Mouse (Mus musculus): Measurements from ENCODE around the gene Tmem233. TPM values are rescaled to one million over a fixed set of nuclear protein-coding genes. Genes with fewer than 3 reads are reported as not detected.

Gene Tmem233
- polyA plus RNA-seq (2012; rRNA removed), result not detected in 2 replicates

DNA sequence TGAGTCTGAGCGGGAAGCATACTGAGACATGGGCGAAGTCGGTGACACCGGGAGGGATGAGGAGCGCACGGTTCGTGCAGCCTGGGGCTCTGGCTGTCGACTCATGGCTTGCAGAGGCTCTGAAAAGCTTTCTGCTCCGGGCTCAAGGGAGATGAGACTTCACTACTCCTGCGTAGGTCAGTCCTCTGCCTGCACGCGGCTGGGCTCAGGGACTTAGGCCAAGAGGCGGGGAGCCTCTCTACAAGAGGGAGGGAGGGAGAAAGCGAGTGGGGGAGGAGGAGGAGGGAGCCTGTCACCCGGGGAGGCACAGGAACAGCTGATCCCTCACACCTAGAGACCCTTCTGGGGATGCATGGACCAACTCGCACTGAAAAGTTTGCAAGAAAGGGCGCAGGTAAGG is at the start of gene Tmem233:
Gene Tmem233 (minus strand): TSS at position 164 of the 400 bp plus-strand sequence.
- Histone ChIP-seq H3K4me1 (ENCODE audit: control insufficient read depth, insufficient read depth, low read length) (peaks cover 3% of the 10 kb centered on the region; the same call in 1 of the 2 replicates), H3K36me3 (ENCODE audit: control insufficient read depth, insufficient read depth, low read length) (no peaks in the 10 kb centered on the region), H3K4me3 (ENCODE audit: control insufficient read depth, low read depth, low read length) (no peak within 1 kb of the TSS), H3K27me3 (ENCODE audit: control insufficient read depth, insufficient read depth, low read length) (no peaks in the 10 kb centered on the region), H3K27ac (ENCODE audit: control insufficient read depth, insufficient read depth, low read depth, low read length) (no peak within 1 kb of the TSS)
- no peak for TF ChIP-seq CTCF (IDR thresholded peaks at IDR 0.05; ENCODE audit: control insufficient read depth, insufficient read depth, insufficient replicate concordance, low read depth, low read length)
- no peak for TF ChIP-seq POLR2A (IDR thresholded peaks at IDR 0.05; ENCODE audit: control insufficient read depth, low read depth, low read length)

DNA sequence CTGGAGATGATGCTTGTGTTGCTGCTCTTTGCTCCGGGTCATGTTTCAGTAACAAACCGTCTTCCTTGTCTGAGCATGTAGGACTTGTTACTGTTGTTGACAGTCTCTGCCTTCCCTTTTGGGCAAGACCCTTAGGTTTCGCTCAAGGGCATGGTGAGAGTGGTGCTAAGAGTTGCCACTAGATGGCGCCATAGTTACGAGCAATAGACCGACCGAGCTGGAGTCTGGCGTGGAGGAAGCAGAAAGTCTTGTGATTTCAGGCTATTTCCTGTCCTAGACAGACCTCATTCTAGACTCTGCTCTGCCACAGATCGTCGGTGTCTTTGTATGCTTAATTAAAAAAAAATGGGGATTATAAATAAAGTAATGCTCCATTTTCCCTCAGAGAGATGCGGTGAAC is 40.3 kb upstream of the Tmem233 start:
- no peaks in the 10 kb centered on the region for H3K4me1 ChIP-seq (ENCODE audit: control insufficient read depth, insufficient read depth, low read length)
- no peaks in the 10 kb centered on the region for H3K27me3 ChIP-seq (ENCODE audit: control insufficient read depth, insufficient read depth, low read length)
- H3K36me3 ChIP-seq (ENCODE audit: control insufficient read depth, insufficient read depth, low read length), result no peaks in the 10 kb centered on the region
- H3K4me3 ChIP-seq (ENCODE audit: control insufficient read depth, low read depth, low read length), result no peak overlapping the region
- no peak for TF ChIP-seq POLR2A (IDR thresholded peaks at IDR 0.05; ENCODE audit: control insufficient read depth, low read depth, low read length)
- TF ChIP-seq CTCF (IDR thresholded peaks at IDR 0.05; ENCODE audit: control insufficient read depth, insufficient read depth, insufficient replicate concordance, low read depth, low read length), result peak; percentile 90; the same call in 1 of the 2 replicates
- no peak overlapping the region for H3K27ac ChIP-seq (ENCODE audit: control insufficient read depth, insufficient read depth, low read depth, low read length)

DNA sequence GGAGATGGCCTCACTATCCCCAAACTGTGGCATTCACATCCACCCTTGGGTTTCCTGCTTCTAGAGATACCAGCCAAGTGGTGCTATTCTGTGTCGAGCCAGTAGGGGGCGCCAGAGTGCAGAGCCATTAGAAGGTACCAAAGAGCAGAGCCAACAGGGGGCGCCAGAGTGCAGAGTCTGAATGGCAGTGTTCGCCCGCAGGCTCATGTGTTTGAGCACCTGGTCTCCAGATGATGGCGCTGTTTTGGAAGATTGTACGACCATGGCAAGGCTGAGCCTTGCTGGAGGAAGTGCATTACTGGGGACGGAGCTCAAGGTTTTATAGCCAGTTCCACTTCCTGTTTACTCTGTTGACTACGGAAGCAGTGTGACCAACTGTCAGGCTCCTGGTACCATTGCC is 33.5 kb upstream of the Tmem233 start:
- H3K27me3 ChIP-seq (ENCODE audit: control insufficient read depth, insufficient read depth, low read length), result no peaks in the 10 kb centered on the region
- no peaks in the 10 kb centered on the region for H3K36me3 ChIP-seq (ENCODE audit: control insufficient read depth, insufficient read depth, low read length)
- TF ChIP-seq CTCF (IDR thresholded peaks at IDR 0.05; ENCODE audit: control insufficient read depth, insufficient read depth, insufficient replicate concordance, low read depth, low read length) (peak; percentile 100), POLR2A (IDR thresholded peaks at IDR 0.05; ENCODE audit: control insufficient read depth, low read depth, low read length) (no peak)
- no peaks in the 10 kb centered on the region; the same call in 1 of the 2 replicates for H3K4me1 ChIP-seq (ENCODE audit: control insufficient read depth, insufficient read depth, low read length)
- H3K27ac ChIP-seq (ENCODE audit: control insufficient read depth, insufficient read depth, low read depth, low read length), result no peak overlapping the region
- peak overlapping the region; percentile 49 for H3K4me3 ChIP-seq (ENCODE audit: control insufficient read depth, low read depth, low read length)

DNA sequence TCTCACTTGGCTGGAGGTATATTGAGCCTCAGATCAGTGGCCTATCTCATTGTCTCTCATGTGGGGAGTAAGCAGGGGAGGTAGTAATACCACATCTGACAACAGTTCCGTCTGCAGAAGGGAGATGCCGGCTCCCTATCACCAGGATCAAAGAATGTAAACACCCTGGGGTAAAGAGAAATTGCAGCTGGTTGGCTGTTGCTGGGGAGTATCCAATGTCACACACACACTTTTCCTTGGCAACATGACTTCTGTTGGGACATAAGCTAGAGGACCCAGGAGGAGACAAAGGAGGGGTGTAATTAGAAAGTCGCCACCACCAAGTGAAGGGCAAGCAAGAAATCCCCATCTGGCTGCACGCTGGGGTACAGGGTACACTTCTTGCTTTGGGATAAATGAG is 33.1 kb upstream of the Tmem233 start:
- Histone ChIP-seq H3K27me3 (ENCODE audit: control insufficient read depth, insufficient read depth, low read length) (no peaks in the 10 kb centered on the region), H3K27ac (ENCODE audit: control insufficient read depth, insufficient read depth, low read depth, low read length) (no peak overlapping the region), H3K36me3 (ENCODE audit: control insufficient read depth, insufficient read depth, low read length) (no peaks in the 10 kb centered on the region), H3K4me1 (ENCODE audit: control insufficient read depth, insufficient read depth, low read length) (no peaks in the 10 kb centered on the region; the same call in 1 of the 2 replicates), H3K4me3 (ENCODE audit: control insufficient read depth, low read depth, low read length) (no peak overlapping the region)
- no peak for TF ChIP-seq POLR2A (IDR thresholded peaks at IDR 0.05; ENCODE audit: control insufficient read depth, low read depth, low read length)
- TF ChIP-seq CTCF (IDR thresholded peaks at IDR 0.05; ENCODE audit: control insufficient read depth, insufficient read depth, insufficient replicate concordance, low read depth, low read length), result no peak

DNA sequence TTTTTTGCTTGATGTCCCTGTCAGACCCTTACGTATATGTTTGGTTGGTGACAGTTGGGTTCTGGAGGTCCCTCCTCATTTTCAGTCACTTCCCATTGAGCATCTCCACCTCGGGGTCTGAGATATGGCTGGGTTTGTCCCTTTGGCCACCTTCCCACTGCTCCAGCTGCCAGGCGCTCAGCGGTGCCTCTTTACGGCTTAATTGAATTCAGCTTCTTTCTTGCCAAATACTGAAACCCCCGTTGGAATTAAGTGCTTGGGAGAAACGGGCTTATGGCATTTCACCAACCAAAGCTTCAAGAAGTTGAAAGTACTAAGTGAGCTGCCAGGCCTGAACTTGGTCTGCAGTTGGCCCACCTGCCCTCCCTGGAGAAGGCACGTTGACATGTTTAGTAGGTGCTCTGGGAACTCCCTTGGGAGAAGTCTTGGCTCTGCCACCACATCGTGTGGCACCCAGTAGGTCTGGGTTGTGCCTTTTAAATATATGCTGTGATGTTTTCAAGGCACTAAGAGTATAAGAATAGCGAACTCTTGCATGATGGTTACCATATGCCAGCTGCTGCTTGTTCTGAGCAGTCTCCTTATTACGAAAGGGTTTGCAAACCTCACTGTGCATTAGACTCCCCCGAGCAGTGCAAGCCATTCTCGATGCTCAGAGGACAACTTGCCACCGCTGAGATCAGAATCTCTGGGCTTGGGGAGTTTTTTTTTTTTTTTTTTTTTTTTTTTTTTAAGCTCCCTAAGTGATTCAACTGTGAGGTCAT is 32.2 kb upstream of the Tmem233 start:
- TF ChIP-seq POLR2A (IDR thresholded peaks at IDR 0.05; ENCODE audit: control insufficient read depth, low read depth, low read length), result no peak
- no peak for TF ChIP-seq CTCF (IDR thresholded peaks at IDR 0.05; ENCODE audit: control insufficient read depth, insufficient read depth, insufficient replicate concordance, low read depth, low read length)
- H3K27me3 ChIP-seq (ENCODE audit: control insufficient read depth, insufficient read depth, low read length), result no peaks in the 10 kb centered on the region
- no peaks in the 10 kb centered on the region for H3K36me3 ChIP-seq (ENCODE audit: control insufficient read depth, insufficient read depth, low read length)
- no peak overlapping the region for H3K27ac ChIP-seq (ENCODE audit: control insufficient read depth, insufficient read depth, low read depth, low read length)
- no peaks in the 10 kb centered on the region; the same call in 1 of the 2 replicates for H3K4me1 ChIP-seq (ENCODE audit: control insufficient read depth, insufficient read depth, low read length)
- H3K4me3 ChIP-seq (ENCODE audit: control insufficient read depth, low read depth, low read length), result no peak overlapping the region

DNA sequence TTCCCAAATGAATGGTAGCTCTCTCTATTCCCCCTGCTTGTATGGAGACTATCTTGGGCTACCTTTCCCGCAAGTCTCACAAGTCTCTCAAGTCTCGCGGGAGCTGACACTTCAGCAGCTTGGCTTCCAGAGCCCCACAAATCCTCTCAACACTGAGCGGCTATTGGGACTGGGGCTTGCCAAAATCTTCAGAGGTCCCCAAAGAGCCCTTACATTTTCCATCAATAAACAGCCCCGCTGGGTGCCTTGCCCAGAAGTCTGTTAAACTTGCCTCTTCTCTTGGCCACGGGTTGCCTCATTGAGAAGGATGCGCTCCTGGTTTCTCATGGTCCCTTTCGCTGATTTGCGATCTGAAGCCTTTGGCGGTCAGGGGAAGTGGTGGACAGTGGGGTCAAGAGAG is 25.6 kb upstream of the Tmem233 start:
- Histone ChIP-seq H3K4me3 (ENCODE audit: control insufficient read depth, low read depth, low read length) (no peak overlapping the region), H3K4me1 (ENCODE audit: control insufficient read depth, insufficient read depth, low read length) (no peaks in the 10 kb centered on the region), H3K36me3 (ENCODE audit: control insufficient read depth, insufficient read depth, low read length) (no peaks in the 10 kb centered on the region), H3K27ac (ENCODE audit: control insufficient read depth, insufficient read depth, low read depth, low read length) (no peak overlapping the region), H3K27me3 (ENCODE audit: control insufficient read depth, insufficient read depth, low read length) (no peaks in the 10 kb centered on the region)
- TF ChIP-seq POLR2A (IDR thresholded peaks at IDR 0.05; ENCODE audit: control insufficient read depth, low read depth, low read length), result no peak
- TF ChIP-seq CTCF (IDR thresholded peaks at IDR 0.05; ENCODE audit: control insufficient read depth, insufficient read depth, insufficient replicate concordance, low read depth, low read length), result no peak

DNA sequence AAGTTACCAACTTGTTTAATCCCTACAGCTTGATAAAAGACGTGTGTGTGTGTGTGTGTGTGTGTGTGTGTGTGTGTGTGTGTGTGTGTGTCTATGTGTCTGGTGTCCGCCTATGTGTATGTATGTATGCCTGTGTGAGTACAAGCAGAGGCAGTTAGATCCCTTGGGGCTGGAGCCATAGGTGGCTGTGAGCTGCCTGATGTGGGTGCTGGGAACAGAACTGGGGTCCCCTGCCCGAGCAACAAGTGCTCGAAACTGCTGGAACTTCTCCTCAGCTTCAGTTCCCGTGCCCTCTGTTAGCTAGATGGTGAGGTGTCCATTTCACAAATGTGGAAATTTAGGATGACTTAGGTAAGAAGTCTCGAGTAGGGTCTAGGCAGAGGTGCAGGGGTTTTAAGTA is 1.2 kb upstream of the Tmem233 start:
- no peaks in the 10 kb centered on the region for H3K36me3 ChIP-seq (ENCODE audit: control insufficient read depth, insufficient read depth, low read length)
- no peak overlapping the region for H3K27ac ChIP-seq (ENCODE audit: control insufficient read depth, insufficient read depth, low read depth, low read length)
- H3K27me3 ChIP-seq (ENCODE audit: control insufficient read depth, insufficient read depth, low read length), result no peaks in the 10 kb centered on the region
- TF ChIP-seq POLR2A (IDR thresholded peaks at IDR 0.05; ENCODE audit: control insufficient read depth, low read depth, low read length) (no peak), CTCF (IDR thresholded peaks at IDR 0.05; ENCODE audit: control insufficient read depth, insufficient read depth, insufficient replicate concordance, low read depth, low read length) (no peak)
- H3K4me3 ChIP-seq (ENCODE audit: control insufficient read depth, low read depth, low read length), result no peak overlapping the region
- peaks cover 3% of the 10 kb centered on the region; the same call in 1 of the 2 replicates for H3K4me1 ChIP-seq (ENCODE audit: control insufficient read depth, insufficient read depth, low read length)
